Mouse (Mus musculus): ENCODE measurements around the gene Cenpb.

Cenpb gene

DNA sequence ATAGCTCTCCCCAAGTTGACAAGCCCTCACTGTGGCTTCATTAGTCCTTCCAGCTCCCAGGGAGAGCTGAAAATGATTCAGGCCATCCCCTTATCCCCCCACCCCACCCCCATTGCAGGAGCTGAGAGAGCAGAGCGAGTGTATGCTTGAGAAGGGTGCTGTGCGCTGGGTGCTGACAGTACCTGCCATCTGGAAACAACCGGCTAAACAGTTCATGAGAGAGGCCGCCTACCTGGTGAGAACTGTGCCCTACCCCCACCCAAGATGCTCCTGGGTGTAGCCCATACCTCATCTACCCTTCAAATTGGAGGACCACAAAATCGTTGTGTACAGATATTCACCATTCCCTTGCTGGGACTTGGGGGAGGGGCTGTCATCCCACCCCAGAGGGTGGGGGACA, 40.6 kb downstream of the Cenpb start:
- DNase-seq (ENCODE audit: low spot score in 2 of 2) = peak; percentile 12 to 13

GRCm38 (mm10) chr2:131138760-131139159, 41.1 kb downstream of the Cenpb start:
- DNase-seq (ENCODE audit: low spot score in 2 of 2) = no peak

- peak; percentile 7 to 16 for DNase-seq (ENCODE audit: low spot score in 2 of 2)
Measured at GRCm38 (mm10) chr2:131138296-131138695, 41.6 kb downstream of the Cenpb start.

- DNase-seq (ENCODE audit: low spot score in 2 of 2) = peak in 1 of 2 experiments; percentile 9
Measured at GRCm38 (mm10) chr2:131135521-131136139, 44.2 kb downstream of the Cenpb start.

DNA sequence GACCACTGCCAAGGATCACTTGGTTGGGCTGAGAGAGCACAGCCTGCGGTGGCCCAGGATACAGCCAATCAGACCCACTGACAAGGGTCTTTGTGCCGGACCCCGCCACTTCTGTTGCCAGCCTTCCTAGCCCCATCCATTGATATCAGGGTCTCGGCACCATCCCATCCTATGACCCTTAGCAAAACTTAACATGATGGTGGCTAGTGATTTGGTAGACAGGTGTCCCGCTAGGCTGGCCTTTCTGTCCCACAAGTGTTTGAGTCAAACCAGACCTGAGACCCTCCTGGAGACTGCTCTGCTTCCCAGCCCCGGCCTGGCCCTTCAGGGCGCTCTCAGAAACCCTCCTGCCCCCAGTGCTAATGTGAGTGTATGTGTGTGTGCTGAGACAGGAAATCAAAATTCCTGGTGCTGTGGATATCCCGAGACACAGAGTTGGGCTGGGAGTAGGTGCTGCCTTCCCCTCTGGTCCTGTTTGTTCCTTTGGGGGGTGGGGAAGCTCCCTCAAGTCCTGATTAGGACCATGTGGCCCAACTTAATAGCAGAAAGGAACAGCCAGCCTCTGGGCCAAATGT, 45.0 kb downstream of the Cenpb start:
- DNase-seq (ENCODE audit: low spot score in 2 of 2) = peak in 1 of 2 experiments; percentile 16

DNA sequence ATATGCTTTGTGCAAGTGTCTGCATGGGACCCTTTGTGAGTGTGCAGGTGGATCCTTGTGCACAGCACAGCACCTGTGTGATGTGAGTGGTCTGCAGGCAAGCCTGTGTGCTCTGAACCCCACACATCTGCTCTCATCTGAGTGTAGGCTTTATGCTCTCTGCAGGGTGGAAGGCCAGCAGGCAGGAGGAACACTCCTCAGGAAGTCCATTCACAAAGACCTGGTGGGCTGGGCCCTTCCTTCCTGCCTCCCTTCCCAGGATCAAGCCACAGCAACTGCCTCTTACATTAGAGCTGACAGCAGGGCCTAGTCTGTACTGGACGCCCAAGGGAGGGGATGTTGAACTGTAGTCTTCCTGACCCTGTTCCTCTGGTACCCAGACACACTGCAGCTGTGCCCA, 45.5 kb downstream of the Cenpb start:
- DNase-seq (ENCODE audit: low spot score in 2 of 2) = peak in 1 of 2 experiments; percentile 27

DNA sequence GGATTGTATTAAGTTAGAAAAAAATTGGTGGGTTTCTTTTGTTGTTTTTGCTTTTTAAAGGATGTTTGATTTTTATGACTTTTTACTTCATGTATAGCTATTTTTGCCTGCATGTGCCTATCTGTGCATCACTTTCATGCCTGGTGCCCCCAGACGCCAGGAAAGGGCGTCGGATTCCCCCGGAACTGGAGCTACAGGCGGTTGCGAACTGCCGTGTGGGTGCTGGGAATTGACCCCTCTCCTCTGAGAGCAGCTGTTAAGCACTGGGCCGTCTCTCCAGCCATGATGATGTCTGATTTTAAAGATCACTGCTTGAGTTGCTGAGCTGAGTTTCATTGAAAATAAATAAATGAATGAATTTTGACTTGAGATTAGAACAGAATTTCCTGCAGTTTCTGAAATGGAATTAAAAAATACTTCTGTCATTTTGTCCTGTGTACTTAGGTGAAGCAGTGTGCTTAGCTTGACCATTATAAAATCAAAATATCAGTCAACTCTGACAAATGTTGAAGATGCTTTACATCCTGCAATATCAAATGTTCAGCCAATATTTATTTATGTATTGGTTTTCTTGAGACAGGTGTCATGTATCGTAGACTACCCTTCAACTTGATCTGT, 46.8 kb downstream of the Cenpb start, which contains the start of gene Gm11037:
Gm11037 (plus strand) TSS at position 568 of the 618 bp plus-strand sequence.
- peak in 1 of 2 experiments; percentile 11 for DNase-seq (ENCODE audit: low spot score in 2 of 2)

- peak in 1 of 2 experiments; percentile 15 for DNase-seq (ENCODE audit: low spot score in 2 of 2)
Measured at GRCm38 (mm10) chr2:131132111-131132888, 47.6 kb downstream of the Cenpb start.

- peak in 1 of 2 experiments; percentile 5 for DNase-seq (ENCODE audit: low spot score in 2 of 2)
Measured at GRCm38 (mm10) chr2:131130849-131131248, 49.0 kb downstream of the Cenpb start.

DNA sequence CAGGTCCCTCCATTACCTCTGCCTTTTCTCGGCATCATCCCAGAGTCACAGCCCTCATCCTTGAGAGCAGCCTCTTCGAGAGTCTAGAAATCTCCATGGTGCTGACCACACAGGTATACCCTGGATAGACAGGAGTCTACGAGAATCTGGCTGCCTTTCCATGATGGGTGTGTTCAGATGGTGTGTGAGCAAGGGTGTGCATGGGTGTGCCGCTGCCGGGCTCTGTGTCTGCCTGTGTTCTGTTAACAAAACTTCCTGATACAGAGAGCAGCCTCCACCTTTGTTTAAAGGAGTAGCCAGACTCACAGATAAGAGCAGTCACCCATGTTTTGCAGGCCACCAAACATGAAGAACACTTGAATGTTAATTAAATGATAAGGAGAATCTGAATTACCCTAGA, 50.0 kb downstream of the Cenpb start:
- DNase-seq (ENCODE audit: low spot score in 2 of 2) = peak in 1 of 2 experiments; percentile 13

- DNase-seq (ENCODE audit: low spot score in 2 of 2) = peak in 1 of 2 experiments; percentile 5
Measured at GRCm38 (mm10) chr2:131128636-131129157, 51.2 kb downstream of the Cenpb start.

- peak in 1 of 2 experiments; percentile 15 for DNase-seq (ENCODE audit: low spot score in 2 of 2)
Measured at GRCm38 (mm10) chr2:131128211-131128610, 51.7 kb downstream of the Cenpb start.

DNA sequence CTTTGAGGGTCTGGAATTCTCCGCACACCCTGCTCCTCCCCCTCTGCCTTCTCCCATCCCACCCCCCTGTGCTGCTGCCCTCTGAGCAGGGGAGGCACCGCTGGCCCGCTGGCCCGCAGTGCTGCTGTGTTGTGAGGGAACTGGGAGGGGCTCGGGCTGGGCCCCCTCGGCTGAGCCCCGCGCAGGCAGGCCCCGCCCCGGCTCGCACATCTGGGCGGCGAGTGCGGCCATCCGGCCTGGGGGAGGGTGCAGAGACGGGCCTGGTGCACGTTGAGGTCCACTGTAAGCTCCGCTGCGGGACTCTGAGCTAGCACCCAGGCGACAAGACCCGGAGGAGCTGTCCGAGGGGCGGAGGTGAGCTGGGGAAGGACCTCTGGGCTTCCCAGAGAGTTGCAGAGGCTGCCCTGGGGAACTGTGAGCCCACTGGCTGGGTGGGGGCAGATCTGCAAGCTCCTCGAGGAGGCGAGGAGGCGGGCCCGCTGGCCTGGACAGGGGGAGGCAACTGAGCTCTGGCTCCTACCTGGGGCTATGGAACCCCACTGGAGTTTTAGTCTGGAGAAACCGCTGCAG, 52.6 kb downstream of the Cenpb start, which contains the start of gene Hspa12b:
Hspa12b (plus strand) TSS at position 120 of the 570 bp plus-strand sequence.
- peak in 1 of 2 experiments; percentile 19 for DNase-seq (ENCODE audit: low spot score in 2 of 2)

- DNase-seq (ENCODE audit: low spot score in 2 of 2) = peak in 1 of 2 experiments; percentile 19
Measured at GRCm38 (mm10) chr2:131125964-131126815, 53.7 kb downstream of the Cenpb start.

Data from right cerebral cortex, postnatal 10 days (tissue).